Mouse (Mus musculus): ENCODE measurements around the gene Wdfy4. TPM values are rescaled to one million over a fixed set of nuclear protein-coding genes. Genes with fewer than 3 reads are reported as not detected.

The Wdfy4 gene
- total RNA-seq (2014; fragmentation: Nextera tagmentation) (84.9 and 95.4 TPM in 2 replicates), total RNA-seq (2017) (52.9 and 61.4 TPM in 2 replicates)

- ATAC-seq (replicated peaks; ENCODE audit: poor library complexity, severe bottlenecking): peak; percentile 95
Measured at GRCm38 (mm10) chr14:33185068-33185800, at the start of gene Wdfy4. Gene Wdfy4 (minus strand): TSS chr14:33185508.

GRCm38 (mm10) chr14:33232048-33232447 lies 46.7 kb upstream of the Wdfy4 start:
- ATAC-seq (replicated peaks; ENCODE audit: poor library complexity, severe bottlenecking): peak; percentile 84

GRCm38 (mm10) chr14:33231311-33231710 lies 46.0 kb upstream of the Wdfy4 start:
- ATAC-seq (replicated peaks; ENCODE audit: poor library complexity, severe bottlenecking): peak; percentile 24; the same call in 1 of the 2 replicates

- ATAC-seq (replicated peaks; ENCODE audit: poor library complexity, severe bottlenecking): no peak
Measured at GRCm38 (mm10) chr14:33230672-33231071, 45.4 kb upstream of the Wdfy4 start.

GRCm38 (mm10) chr14:33225235-33225634 lies 39.9 kb upstream of the Wdfy4 start:
- no peak for ATAC-seq (replicated peaks; ENCODE audit: poor library complexity, severe bottlenecking)

GRCm38 (mm10) chr14:33216343-33217208 lies 31.3 kb upstream of the Wdfy4 start:
- ATAC-seq (replicated peaks; ENCODE audit: poor library complexity, severe bottlenecking): peak; percentile 57

- no peak for ATAC-seq (replicated peaks; ENCODE audit: poor library complexity, severe bottlenecking)
Measured at GRCm38 (mm10) chr14:33215163-33215562, 29.9 kb upstream of the Wdfy4 start.

- no peak for ATAC-seq (replicated peaks; ENCODE audit: poor library complexity, severe bottlenecking)
Measured at GRCm38 (mm10) chr14:33214767-33215128, 29.4 kb upstream of the Wdfy4 start.

- peak; percentile 72 for ATAC-seq (replicated peaks; ENCODE audit: poor library complexity, severe bottlenecking)
Measured at GRCm38 (mm10) chr14:33213823-33214766, 28.8 kb upstream of the Wdfy4 start, which contains the start of gene Arhgap22. Gene Arhgap22 (plus strand): TSS chr14:33214026.

GRCm38 (mm10) chr14:33212958-33213309 lies 27.6 kb upstream of the Wdfy4 start:
- ATAC-seq (replicated peaks; ENCODE audit: poor library complexity, severe bottlenecking): no peak

GRCm38 (mm10) chr14:33212271-33212957 lies 27.1 kb upstream of the Wdfy4 start:
- ATAC-seq (replicated peaks; ENCODE audit: poor library complexity, severe bottlenecking): no peak

- no peak for ATAC-seq (replicated peaks; ENCODE audit: poor library complexity, severe bottlenecking)
Measured at GRCm38 (mm10) chr14:33210806-33211205, 25.5 kb upstream of the Wdfy4 start.

GRCm38 (mm10) chr14:33208331-33208730 lies 23.0 kb upstream of the Wdfy4 start:
- no peak for ATAC-seq (replicated peaks; ENCODE audit: poor library complexity, severe bottlenecking)

GRCm38 (mm10) chr14:33207011-33207410 lies 21.7 kb upstream of the Wdfy4 start:
- peak; percentile 47; the same call in 1 of the 2 replicates for ATAC-seq (replicated peaks; ENCODE audit: poor library complexity, severe bottlenecking)

- 0 out of 2 replicates have a peak, but pooled peaks have one; percentile 28 for ATAC-seq (replicated peaks; ENCODE audit: poor library complexity, severe bottlenecking)
Measured at GRCm38 (mm10) chr14:33205280-33205965, 20.1 kb upstream of the Wdfy4 start.

GRCm38 (mm10) chr14:33203777-33204176 lies 18.5 kb upstream of the Wdfy4 start:
- ATAC-seq (replicated peaks; ENCODE audit: poor library complexity, severe bottlenecking): peak; percentile 79

- ATAC-seq (replicated peaks; ENCODE audit: poor library complexity, severe bottlenecking): no peak
Measured at GRCm38 (mm10) chr14:33202885-33203284, 17.6 kb upstream of the Wdfy4 start.

GRCm38 (mm10) chr14:33202161-33202560 lies 16.9 kb upstream of the Wdfy4 start:
- ATAC-seq (replicated peaks; ENCODE audit: poor library complexity, severe bottlenecking): 0 out of 2 replicates have a peak, but pooled peaks have one; percentile 33

- peak; percentile 65 for ATAC-seq (replicated peaks; ENCODE audit: poor library complexity, severe bottlenecking)
Measured at GRCm38 (mm10) chr14:33194241-33194640, 8.9 kb upstream of the Wdfy4 start.

All from granulocyte monocyte progenitor cell, adult 5-6 weeks (primary cell).